Mouse (Mus musculus) heart, postnatal 0 days (tissue): ENCODE results near the gene Ctla4.

Experiments used
- CTCF ChIP-seq: IDR thresholded peaks from 2 replicates; pipeline ENCODE4 v1.5.1; 2016; ENCODE audit warnings: antibody characterized with exemption, control low read depth, low read depth
- EP300 ChIP-seq: IDR thresholded peaks from 2 replicates; pipeline ENCODE4 v1.6.1; 2016; ENCODE audit warnings: antibody characterized with exemption, low read depth

- TF ChIP-seq CTCF (no peak), EP300 (no peak)
Measured at GRCm38 (mm10) chr1:60907466-60907865, 20.7 kb downstream of the Ctla4 start.
